Mouse (Mus musculus) small intestine, adult 2 months (tissue): ENCODE measurements at regions not wholly inside any gene's neighbourhood (a gene's known extent, or its start where the extent isn't known, plus 50 kb on each side); places are given as distances from the start of the nearest gene placed in this dataset.

Source experiments
- CTCF ChIP-seq: fragments of 200-500 bp; IDR thresholded peaks from 2 replicates; pipeline ENCODE4 v1.5.1; 2012; ENCODE audit warnings: low read depth, mild to moderate bottlenecking, control low read depth, inconsistent platforms, low read length, moderate library complexity, mixed read lengths; ENCODE audit not compliant: insufficient replicate concordance, insufficient read length; ENCODE audit errors: extremely low read depth
- POLR2A ChIP-seq: fragments of 200-500 bp; IDR thresholded peaks from 2 replicates; pipeline ENCODE4 v1.6.1; 2012; ENCODE audit warnings: low read depth, mild to moderate bottlenecking, control low read depth, inconsistent platforms, low read length, moderate library complexity

GRCm38 (mm10) chr7:117755830-117756229, 360.2 kb downstream of the Rps15a start:
- no peak for TF ChIP-seq POLR2A
- TF ChIP-seq CTCF: no peak
